Mouse (Mus musculus): Measurements from ENCODE around the gene Hspb11. TPM values are rescaled to one million over a fixed set of nuclear protein-coding genes. Genes with fewer than 3 reads are reported as not detected.

Hspb11 gene
- polyA plus RNA-seq (2021) = 32.5 TPM

- CTCF ChIA-PET = interaction anchor here (1.9 kb wide), 1 partner anchor 10 kb away, joined by 6 read pairs; no protein-coding TSS in a partner anchor
- in situ Hi-C loops (cut with MboI; ENCODE audit: low pct_unique_long_range_greater_than_20kb) = no loop called here
- TF ChIP-seq CTCF (IDR thresholded peaks at IDR 0.05) = peak; percentile 69
- H3K27me3 ChIP-seq = no peaks in the 10 kb centered on the region
- DNase-seq (ENCODE audit: low read depth, low spot score) (peak; percentile 69), ATAC-seq (peak; percentile 96)
- POLR2A ChIA-PET = no interaction called here
Measured at GRCm38 (mm10) chr4:107253125-107254091, at the start of gene Hspb11, which contains the start of gene Lrrc42. Gene Hspb11 (plus strand): TSS chr4:107253593. Gene Lrrc42 (minus strand): TSS chr4:107253532.

GRCm38 (mm10) chr4:107207016-107207415, 46.4 kb upstream of the Hspb11 start:
- POLR2A ChIA-PET = no interaction called here
- in situ Hi-C loops (cut with MboI; ENCODE audit: low pct_unique_long_range_greater_than_20kb) = no loop called here
- TF ChIP-seq CTCF (IDR thresholded peaks at IDR 0.05) = no peak

GRCm38 (mm10) chr4:107208880-107209279, 44.5 kb upstream of the Hspb11 start, which contains the start of gene Ldlrad1:
Gene Ldlrad1 (plus strand): TSS chr4:107209180.
- ChIA-PET POLR2A (interaction anchor here (0.6 kb wide), 1 partner anchor 14 kb away, joined by 7 read pairs; no protein-coding TSS in a partner anchor), CTCF (no interaction called here)
- DNase-seq (ENCODE audit: low read depth, low spot score) (no peak), ATAC-seq (no peak)
- no peaks in the 10 kb centered on the region for H3K27me3 ChIP-seq
- no peak for TF ChIP-seq CTCF (IDR thresholded peaks at IDR 0.05)
- in situ Hi-C loops (cut with MboI; ENCODE audit: low pct_unique_long_range_greater_than_20kb) = no loop called here

More at GRCm38 (mm10) chr4:107207016-107207415, 46.4 kb upstream of the Hspb11 start:
- ATAC-seq (no peak), DNase-seq (ENCODE audit: low read depth, low spot score) (no peak)
- no peaks in the 10 kb centered on the region for H3K27me3 ChIP-seq
- CTCF ChIA-PET = no interaction called here

- DNase-seq (ENCODE audit: low read depth, low spot score) (no peak), ATAC-seq (no peak)
- no peaks in the 10 kb centered on the region for H3K27me3 ChIP-seq
- no peak for TF ChIP-seq CTCF (IDR thresholded peaks at IDR 0.05)
- CTCF ChIA-PET = interaction anchor here (1.4 kb wide), 1 partner anchor 25 kb away, joined by 3 read pairs; no protein-coding TSS in a partner anchor
- in situ Hi-C loops (cut with MboI; ENCODE audit: low pct_unique_long_range_greater_than_20kb) = no loop called here
- POLR2A ChIA-PET = no interaction called here
Measured at GRCm38 (mm10) chr4:107210483-107211097, 42.8 kb upstream of the Hspb11 start.

- in situ Hi-C loops (cut with MboI; ENCODE audit: low pct_unique_long_range_greater_than_20kb) = no loop called here
- DNase-seq (ENCODE audit: low read depth, low spot score) (no peak), ATAC-seq (no peak)
- no peaks in the 10 kb centered on the region for H3K27me3 ChIP-seq
- no peak for TF ChIP-seq CTCF (IDR thresholded peaks at IDR 0.05)
- POLR2A ChIA-PET = no interaction called here
- CTCF ChIA-PET = no interaction called here
Measured at GRCm38 (mm10) chr4:107211465-107211864, 41.9 kb upstream of the Hspb11 start.

GRCm38 (mm10) chr4:107211936-107212335, 41.5 kb upstream of the Hspb11 start:
- in situ Hi-C loops (cut with MboI; ENCODE audit: low pct_unique_long_range_greater_than_20kb) = no loop called here
- POLR2A ChIA-PET = no interaction called here
- DNase-seq (ENCODE audit: low read depth, low spot score) (no peak), ATAC-seq (no peak)
- H3K27me3 ChIP-seq = no peaks in the 10 kb centered on the region
- CTCF ChIA-PET = no interaction called here
- no peak for TF ChIP-seq CTCF (IDR thresholded peaks at IDR 0.05)

- in situ Hi-C loops (cut with MboI; ENCODE audit: low pct_unique_long_range_greater_than_20kb) = no loop called here
- ATAC-seq = no peak
Measured at GRCm38 (mm10) chr4:107213279-107214011, 39.9 kb upstream of the Hspb11 start.

GRCm38 (mm10) chr4:107217574-107217973, 35.8 kb upstream of the Hspb11 start:
- ATAC-seq = no peak
- DNase-seq (ENCODE audit: low read depth, low spot score) = no peak
- no peaks in the 10 kb centered on the region for H3K27me3 ChIP-seq
- CTCF ChIA-PET = no interaction called here
- in situ Hi-C loops (cut with MboI; ENCODE audit: low pct_unique_long_range_greater_than_20kb) = no loop called here
- POLR2A ChIA-PET = no interaction called here
- no peak for TF ChIP-seq CTCF (IDR thresholded peaks at IDR 0.05)

More at GRCm38 (mm10) chr4:107213279-107214011, 39.9 kb upstream of the Hspb11 start:
- TF ChIP-seq CTCF (IDR thresholded peaks at IDR 0.05) = no peak
- CTCF ChIA-PET = no interaction called here
- POLR2A ChIA-PET = no interaction called here
- H3K27me3 ChIP-seq = no peaks in the 10 kb centered on the region
- DNase-seq (ENCODE audit: low read depth, low spot score) = no peak

- no peaks in the 10 kb centered on the region for H3K27me3 ChIP-seq
- no peak for TF ChIP-seq CTCF (IDR thresholded peaks at IDR 0.05)
- ATAC-seq (no peak), DNase-seq (ENCODE audit: low read depth, low spot score) (no peak)
- in situ Hi-C loops (cut with MboI; ENCODE audit: low pct_unique_long_range_greater_than_20kb) = no loop called here
- ChIA-PET POLR2A (no interaction called here), CTCF (interaction anchor here (1.5 kb wide), 1 partner anchor 11 kb away, joined by 4 read pairs; no protein-coding TSS in a partner anchor)
Measured at GRCm38 (mm10) chr4:107221524-107221923, 31.9 kb upstream of the Hspb11 start.

Data from Patski (cell line).